Mouse (Mus musculus): ENCODE measurements around the gene Ppm1n.

DNA sequence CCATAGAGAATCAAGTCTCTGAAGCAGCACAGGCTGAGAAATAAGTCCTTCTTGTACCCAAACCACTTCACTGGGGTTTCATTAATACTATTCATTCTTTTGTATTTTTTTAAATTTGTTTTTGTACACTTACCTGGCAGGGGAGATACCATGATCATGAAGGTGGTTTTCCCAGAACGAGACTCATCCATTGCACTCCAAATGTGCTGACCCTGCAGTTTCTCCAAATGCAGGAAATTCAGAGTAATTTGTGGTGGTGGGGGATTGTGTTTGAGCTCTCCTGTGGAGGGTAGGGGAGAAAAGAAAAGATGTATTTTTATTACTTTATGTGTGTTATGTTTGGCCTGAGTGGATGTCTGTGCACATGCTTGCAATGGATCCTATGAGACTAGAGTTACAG, 37.9 kb downstream of the Ppm1n start:
- TF ChIP-seq CTCF (IDR thresholded peaks at IDR 0.05; ENCODE audit: low read depth, low read length) (no peak), POLR2A (IDR thresholded peaks at IDR 0.05; ENCODE audit: extremely low read depth, insufficient read depth, low read length) (no peak)
